Mouse (Mus musculus): ENCODE results near the gene Olfr1018.

Gene Olfr1018

GRCm38 (mm10) chr2:85818179-85818578 lies at the start of gene Olfr1018:
Olfr1018 (plus strand) TSS chr2:85818479.
- no peak for DNase-seq (ENCODE audit: low spot score)

- DNase-seq (ENCODE audit: low spot score) = no peak
These were observed 45.9 kb upstream of the Olfr1018 start, which contains the start of gene Olfr1014 for GRCm38 (mm10) chr2:85772413-85772812. Olfr1014 (plus strand) TSS chr2:85772713.

GRCm38 (mm10) chr2:85781717-85782116 lies 36.6 kb upstream of the Olfr1018 start, which contains the start of gene Olfr1015:
Olfr1015 (plus strand) TSS chr2:85782017.
- DNase-seq (ENCODE audit: low spot score) = no peak

GRCm38 (mm10) chr2:85792331-85792730 lies 25.9 kb upstream of the Olfr1018 start:
- no peak for DNase-seq (ENCODE audit: low spot score)

- no peak for DNase-seq (ENCODE audit: low spot score)
These were observed 15.8 kb upstream of the Olfr1018 start, which contains the start of gene Olfr1016 for GRCm38 (mm10) chr2:85802444-85802843. Olfr1016 (minus strand) TSS chr2:85802544.

- DNase-seq (ENCODE audit: low spot score) = no peak
These were observed 13.8 kb upstream of the Olfr1018 start for GRCm38 (mm10) chr2:85804501-85804900.

- no peak for DNase-seq (ENCODE audit: low spot score)
These were observed 27.1 kb downstream of the Olfr1018 start, which contains the start of gene Olfr1019 for GRCm38 (mm10) chr2:85845383-85845782. Olfr1019 (minus strand) TSS chr2:85845483.

- DNase-seq (ENCODE audit: low spot score) = no peak
These were observed 28.5 kb downstream of the Olfr1018 start, which contains the start of gene Olfr1020 for GRCm38 (mm10) chr2:85846730-85847129. Olfr1020 (plus strand) TSS chr2:85847030.

GRCm38 (mm10) chr2:85868294-85868693 lies 50.0 kb downstream of the Olfr1018 start, which contains the start of gene Olfr1022:
Olfr1022 (plus strand) TSS chr2:85868594.
- no peak for DNase-seq (ENCODE audit: low spot score)

Measured in urinary bladder, postnatal 10 days (tissue).